Mouse (Mus musculus): ENCODE results near the gene Mical2. TPM values are rescaled to one million over a fixed set of nuclear protein-coding genes. Genes with fewer than 3 reads are reported as not detected.

The Mical2 gene
- polyA plus RNA-seq, 1 experiment from 2014 or later, result 2.7 TPM

- no peak overlapping the region for H3K4me3 ChIP-seq (ENCODE audit: low read depth, low read length)
- no peaks in the 10 kb centered on the region for H3K27me3 ChIP-seq (ENCODE audit: insufficient read depth, low read length)
- TF ChIP-seq CTCF (IDR thresholded peaks at IDR 0.05; ENCODE audit: low read depth), result no peak
- TF ChIP-seq EP300 (IDR thresholded peaks at IDR 0.05; ENCODE audit: low read depth), result no peak
- H3K27ac ChIP-seq (ENCODE audit: low read depth), result no peak overlapping the region
- H3K36me3 ChIP-seq (replicated peaks; ENCODE audit: insufficient read depth, low read length), result peaks cover 10% of the 10 kb centered on the region; the same call in 1 of the 2 replicates
- ATAC-seq (no peak), DNase-seq (no peak)
- H3K4me2 ChIP-seq (ENCODE audit: low read depth, low read length), result no peak overlapping the region
- 0 out of 2 replicates have a peak, but pooled peaks cover 2% of the 10 kb centered on the region for H3K4me1 ChIP-seq (ENCODE audit: insufficient read depth)
- no peak overlapping the region for H3K9ac ChIP-seq (replicated peaks)
- no peaks in the 10 kb centered on the region for H3K9me3 ChIP-seq (ENCODE audit: low read length)
- WGBS (ENCODE audit: insufficient replicate concordance), result 75% methylated on average over 4 of the region's 4 CpGs
Measured at GRCm38 (mm10) chr7:112353011-112353410, 127.4 kb downstream of the Mical2 start.

GRCm38 (mm10) chr7:112353939-112354338, 128.3 kb downstream of the Mical2 start:
- Histone ChIP-seq H3K4me2 (ENCODE audit: low read depth, low read length) (no peak overlapping the region), H3K9ac (replicated peaks) (no peak overlapping the region), H3K4me1 (ENCODE audit: insufficient read depth) (0 out of 2 replicates have a peak, but pooled peaks cover 2% of the 10 kb centered on the region), H3K4me3 (ENCODE audit: low read depth, low read length) (no peak overlapping the region), H3K27me3 (ENCODE audit: insufficient read depth, low read length) (no peaks in the 10 kb centered on the region), H3K36me3 (replicated peaks; ENCODE audit: insufficient read depth, low read length) (peaks cover 10% of the 10 kb centered on the region; the same call in 1 of the 2 replicates), H3K27ac (ENCODE audit: low read depth) (no peak overlapping the region), H3K9me3 (ENCODE audit: low read length) (no peaks in the 10 kb centered on the region)
- TF ChIP-seq CTCF (IDR thresholded peaks at IDR 0.05; ENCODE audit: low read depth) (no peak), EP300 (IDR thresholded peaks at IDR 0.05; ENCODE audit: low read depth) (no peak)
- WGBS (ENCODE audit: insufficient replicate concordance), result 79% methylated on average over 11 of the region's 11 CpGs
- ATAC-seq (no peak), DNase-seq (no peak)

- no peak overlapping the region for H3K4me2 ChIP-seq (ENCODE audit: low read depth, low read length)
- WGBS (ENCODE audit: insufficient replicate concordance), result 46% methylated on average over 7 of the region's 7 CpGs
- H3K27ac ChIP-seq (ENCODE audit: low read depth), result no peak overlapping the region
- H3K9ac ChIP-seq (replicated peaks), result no peak overlapping the region
- DNase-seq, result peak; percentile 76
- no peaks in the 10 kb centered on the region for H3K9me3 ChIP-seq (ENCODE audit: low read length)
- no peak overlapping the region for H3K4me3 ChIP-seq (ENCODE audit: low read depth, low read length)
- H3K27me3 ChIP-seq (ENCODE audit: insufficient read depth, low read length), result no peaks in the 10 kb centered on the region
- TF ChIP-seq EP300 (IDR thresholded peaks at IDR 0.05; ENCODE audit: low read depth) (no peak), CTCF (IDR thresholded peaks at IDR 0.05; ENCODE audit: low read depth) (no peak)
- H3K36me3 ChIP-seq (replicated peaks; ENCODE audit: insufficient read depth, low read length), result peaks cover 10% of the 10 kb centered on the region; the same call in 1 of the 2 replicates
- H3K4me1 ChIP-seq (ENCODE audit: insufficient read depth), result 0 out of 2 replicates have a peak, but pooled peaks cover 2% of the 10 kb centered on the region
- ATAC-seq, result peak; percentile 74
Measured at GRCm38 (mm10) chr7:112354503-112354951, 128.9 kb downstream of the Mical2 start.

GRCm38 (mm10) chr7:112359594-112359993, 133.9 kb downstream of the Mical2 start:
- no peak overlapping the region for H3K4me3 ChIP-seq (ENCODE audit: low read depth, low read length)
- H3K4me1 ChIP-seq (ENCODE audit: insufficient read depth), result 0 out of 2 replicates have a peak, but pooled peaks cover 2% of the 10 kb centered on the region
- H3K27me3 ChIP-seq (ENCODE audit: insufficient read depth, low read length), result no peaks in the 10 kb centered on the region
- no peaks in the 10 kb centered on the region for H3K36me3 ChIP-seq (replicated peaks; ENCODE audit: insufficient read depth, low read length)
- no peak overlapping the region for H3K4me2 ChIP-seq (ENCODE audit: low read depth, low read length)
- H3K9me3 ChIP-seq (ENCODE audit: low read length), result no peaks in the 10 kb centered on the region
- 83% methylated on average over 3 of the region's 3 CpGs for WGBS (ENCODE audit: insufficient replicate concordance)
- no peak overlapping the region for H3K9ac ChIP-seq (replicated peaks)
- DNase-seq (no peak), ATAC-seq (no peak)
- no peak overlapping the region for H3K27ac ChIP-seq (ENCODE audit: low read depth)
- no peak for TF ChIP-seq CTCF (IDR thresholded peaks at IDR 0.05; ENCODE audit: low read depth)
- TF ChIP-seq EP300 (IDR thresholded peaks at IDR 0.05; ENCODE audit: low read depth), result no peak

GRCm38 (mm10) chr7:112362574-112363200, 137.0 kb downstream of the Mical2 start:
- H3K27me3 ChIP-seq (ENCODE audit: insufficient read depth, low read length), result no peaks in the 10 kb centered on the region
- DNase-seq, result no peak
- no peak overlapping the region for H3K4me2 ChIP-seq (ENCODE audit: low read depth, low read length)
- WGBS (ENCODE audit: insufficient replicate concordance), result 64% methylated on average over 7 of the region's 7 CpGs
- H3K36me3 ChIP-seq (replicated peaks; ENCODE audit: insufficient read depth, low read length), result no peaks in the 10 kb centered on the region
- ATAC-seq, result no peak
- no peak overlapping the region for H3K4me3 ChIP-seq (ENCODE audit: low read depth, low read length)
- H3K9ac ChIP-seq (replicated peaks), result no peak overlapping the region
- no peak overlapping the region for H3K27ac ChIP-seq (ENCODE audit: low read depth)
- TF ChIP-seq EP300 (IDR thresholded peaks at IDR 0.05; ENCODE audit: low read depth) (no peak), CTCF (IDR thresholded peaks at IDR 0.05; ENCODE audit: low read depth) (no peak)
- no peaks in the 10 kb centered on the region for H3K9me3 ChIP-seq (ENCODE audit: low read length)
- no peaks in the 10 kb centered on the region for H3K4me1 ChIP-seq (ENCODE audit: insufficient read depth)

- Histone ChIP-seq H3K4me1 (ENCODE audit: insufficient read depth) (no peaks in the 10 kb centered on the region), H3K9ac (replicated peaks) (no peak overlapping the region), H3K4me3 (ENCODE audit: low read depth, low read length) (no peak overlapping the region), H3K9me3 (ENCODE audit: low read length) (no peaks in the 10 kb centered on the region), H3K36me3 (replicated peaks; ENCODE audit: insufficient read depth, low read length) (no peaks in the 10 kb centered on the region), H3K27me3 (ENCODE audit: insufficient read depth, low read length) (no peaks in the 10 kb centered on the region), H3K27ac (ENCODE audit: low read depth) (no peak overlapping the region), H3K4me2 (ENCODE audit: low read depth, low read length) (no peak overlapping the region)
- no peak for ATAC-seq
- WGBS (ENCODE audit: insufficient replicate concordance), result 56% methylated on average over 3 of the region's 3 CpGs
- no peak for DNase-seq
- TF ChIP-seq EP300 (IDR thresholded peaks at IDR 0.05; ENCODE audit: low read depth) (no peak), CTCF (IDR thresholded peaks at IDR 0.05; ENCODE audit: low read depth) (no peak)
Measured at GRCm38 (mm10) chr7:112365864-112366263, 140.2 kb downstream of the Mical2 start.

All from liver, postnatal 0 days (tissue).